Mouse (Mus musculus) limb, embryonic 14.5 days (tissue): Measurements from ENCODE around the gene Sesn1. TPM values are rescaled to one million over a fixed set of nuclear protein-coding genes. Genes with fewer than 3 reads are reported as not detected.
"Not testable (repeated sequence)": the region's sequence is repeated elsewhere in the genome, so short reads cannot be mapped to it uniquely, and the experiment has no call there.

ENCODE experiments used
- ATAC-seq: fragments of 200-750 bp; cut with Nextera tagmentation; 2 replicates; pipeline ENCODE4 v1.8.0; 2017; ENCODE audit warnings: low read depth, moderate number of reproducible peaks, moderate TSS enrichment; ENCODE audit not compliant: low FRiP score
- DNase-seq: peaks from one replicate; pipeline ENCODE4 v3.0.0-alpha.2; 2015; ENCODE audit warnings: low spot score
- H3K27ac ChIP-seq: fragments of 300-500 bp; sonication (generic); replicated peaks from 2 replicates; pipeline ENCODE4 v1.5.1; 2014; ENCODE audit warnings: low read depth, mild to moderate bottlenecking, low read length, moderate library complexity, mixed read lengths
- H3K27me3 ChIP-seq: fragments of 300-500 bp; sonication (generic); 2 replicates; pipeline ENCODE4 v1.6.1; 2014; ENCODE audit warnings: low read length, mixed read lengths; ENCODE audit not compliant: control insufficient read depth, insufficient read depth
- H3K36me3 ChIP-seq: fragments of 300-500 bp; sonication (generic); 2 replicates; pipeline ENCODE4 v1.6.1; 2014; ENCODE audit warnings: mild to moderate bottlenecking, low read length, moderate library complexity, mixed read lengths; ENCODE audit not compliant: control insufficient read depth, insufficient read depth
- H3K4me1 ChIP-seq: fragments of 300-500 bp; sonication (generic); 2 replicates; pipeline ENCODE4 v1.6.1; 2014; ENCODE audit warnings: antibody characterized with exemption, low read length, mixed read lengths; ENCODE audit not compliant: control insufficient read depth, insufficient read depth
- H3K4me2 ChIP-seq: fragments of 300-500 bp; sonication (generic); replicated peaks from 2 replicates; pipeline ENCODE4 v1.6.1; 2014; ENCODE audit warnings: low read depth, mild to moderate bottlenecking, low read length, moderate library complexity; ENCODE audit not compliant: severe bottlenecking
- H3K4me3 ChIP-seq: fragments of 300-500 bp; sonication (generic); replicated peaks from 2 replicates; pipeline ENCODE4 v1.5.1; 2014; ENCODE audit warnings: low read length
- H3K9ac ChIP-seq: fragments of 300-500 bp; sonication (generic); 2 replicates; pipeline ENCODE4 v1.6.1; 2014; ENCODE audit warnings: mild to moderate bottlenecking, low read depth, low read length, moderate library complexity; ENCODE audit not compliant: severe bottlenecking
- H3K9me3 ChIP-seq: fragments of 300-500 bp; sonication (generic); 2 replicates; pipeline ENCODE4 v1.6.1; 2016; ENCODE audit warnings: low read length; ENCODE audit not compliant: control insufficient read depth
- POLR2A ChIP-seq: fragments of 200-500 bp; IDR thresholded peaks from 2 replicates; pipeline ENCODE4 v1.8.0; 2012; ENCODE audit warnings: inconsistent platforms, mild to moderate bottlenecking, moderate library complexity, borderline replicate concordance; ENCODE audit not compliant: insufficient read depth, insufficient read length; ENCODE audit errors: extremely low read depth
- WGBS: fragments of 180-500 bp; shearing (Covaris S2); extraction: QIAGEN DNeasy Blood & Tissue Kit; methylation state at CpG from one replicate; pipeline ENCODE4 v1.1.7; 2014; 5-methylcytosine and 5-hydroxymethylcytosine counted together
- polyA plus RNA-seq, 2 experiments: library from polyadenylated mRNA; depleted of rRNA in 1 of 2; stranded (reverse) in 1 of 2; unstranded in 1 of 2; fragments of >200 nt; fragmentation: Nextera tagmentation in 1 of 2; extraction: Ambion mirVana in 1 of 2; gene quantifications; 2 replicates each; pipeline versions ENCODE4 v1.2.1 to v1.2.3; 2012 to 2014

The Sesn1 gene
- polyA plus RNA-seq, 2 experiments, result 37.0 to 42.9 TPM

- DNase-seq (peak; percentile 37), ATAC-seq (no peak)
- H3K4me3 ChIP-seq, result no peak overlapping the region
- no peak for TF ChIP-seq POLR2A
- H3K27me3 ChIP-seq, result no peaks in the 10 kb centered on the region
- no peaks in the 10 kb centered on the region for H3K9me3 ChIP-seq
- H3K9ac ChIP-seq, result no peak overlapping the region
- 75% methylated on average over 5 of the region's 5 CpGs for WGBS
- H3K4me1 ChIP-seq, result no peaks in the 10 kb centered on the region
- H3K4me2 ChIP-seq, result no peak overlapping the region
- H3K27ac ChIP-seq, result no peak overlapping the region
- no peaks in the 10 kb centered on the region for H3K36me3 ChIP-seq
These were observed 13.0 kb downstream of the Sesn1 start for GRCm38 (mm10) chr10:41822573-41823281.

GRCm38 (mm10) chr10:41823282-41823675 lies 13.5 kb downstream of the Sesn1 start:
- 86% methylated on average over 2 of the region's 4 CpGs for WGBS
- not testable (repeated sequence) for H3K4me1 ChIP-seq, H3K4me3 ChIP-seq, H3K9me3 ChIP-seq, H3K9ac ChIP-seq, H3K36me3 ChIP-seq, H3K27ac ChIP-seq, ATAC-seq, DNase-seq, H3K4me2 ChIP-seq, H3K27me3 ChIP-seq

- Histone ChIP-seq H3K27me3 (no peaks in the 10 kb centered on the region), H3K4me3 (no peak overlapping the region), H3K36me3 (no peaks in the 10 kb centered on the region), H3K9ac (no peak overlapping the region), H3K4me2 (no peak overlapping the region), H3K27ac (no peak overlapping the region), H3K4me1 (no peaks in the 10 kb centered on the region), H3K9me3 (no peaks in the 10 kb centered on the region)
- no peak for TF ChIP-seq POLR2A
- DNase-seq (no peak), ATAC-seq (no peak)
- WGBS, result 82% methylated on average over 4 of the region's 4 CpGs
These were observed 14.2 kb downstream of the Sesn1 start for GRCm38 (mm10) chr10:41823916-41824315.

- H3K27me3 ChIP-seq, result no peaks in the 10 kb centered on the region
- no peak for DNase-seq
- H3K27ac ChIP-seq, result no peak overlapping the region
- H3K4me1 ChIP-seq, result no peaks in the 10 kb centered on the region
- H3K9ac ChIP-seq, result no peak overlapping the region
- 87% methylated on average over 10 of the region's 10 CpGs for WGBS
- no peaks in the 10 kb centered on the region for H3K36me3 ChIP-seq
- no peak overlapping the region for H3K4me2 ChIP-seq
- no peak overlapping the region for H3K4me3 ChIP-seq
- no peak for ATAC-seq
- TF ChIP-seq POLR2A, result no peak
- no peaks in the 10 kb centered on the region for H3K9me3 ChIP-seq
These were observed 15.3 kb downstream of the Sesn1 start for GRCm38 (mm10) chr10:41825041-41825440.

- Histone ChIP-seq H3K36me3 (no peaks in the 10 kb centered on the region), H3K4me3 (no peak overlapping the region), H3K4me1 (no peaks in the 10 kb centered on the region), H3K9me3 (no peaks in the 10 kb centered on the region), H3K4me2 (no peak overlapping the region), H3K27me3 (no peaks in the 10 kb centered on the region), H3K9ac (no peak overlapping the region), H3K27ac (no peak overlapping the region)
- TF ChIP-seq POLR2A, result no peak
- 79% methylated on average over 4 of the region's 4 CpGs for WGBS
- ATAC-seq (no peak), DNase-seq (no peak)
These were observed 16.3 kb downstream of the Sesn1 start for GRCm38 (mm10) chr10:41825996-41826395.

GRCm38 (mm10) chr10:41826526-41827116 lies 16.9 kb downstream of the Sesn1 start:
- Histone ChIP-seq H3K27me3 (no peaks in the 10 kb centered on the region), H3K9ac (no peak overlapping the region), H3K4me2 (no peak overlapping the region), H3K36me3 (no peaks in the 10 kb centered on the region), H3K4me3 (no peak overlapping the region), H3K9me3 (no peaks in the 10 kb centered on the region), H3K27ac (no peak overlapping the region), H3K4me1 (no peaks in the 10 kb centered on the region)
- DNase-seq (no peak), ATAC-seq (no peak)
- 84% methylated on average over 6 of the region's 6 CpGs for WGBS
- no peak for TF ChIP-seq POLR2A
